Mouse (Mus musculus) ovary, postnatal 14 days (tissue): ENCODE measurements around the gene Tubgcp3.
A peak's percentile ranks its signal among the peaks of the same experiment; 100 is the strongest.
"Not testable (repeated sequence)": the region's sequence is repeated elsewhere in the genome, so short reads cannot be mapped to it uniquely, and the experiment has no call there.

Experiments
- DNase-seq: peaks from one replicate; pipeline ENCODE4 v3.0.0; 2022; ENCODE audit warnings: low spot score

Gene Tubgcp3

DNA sequence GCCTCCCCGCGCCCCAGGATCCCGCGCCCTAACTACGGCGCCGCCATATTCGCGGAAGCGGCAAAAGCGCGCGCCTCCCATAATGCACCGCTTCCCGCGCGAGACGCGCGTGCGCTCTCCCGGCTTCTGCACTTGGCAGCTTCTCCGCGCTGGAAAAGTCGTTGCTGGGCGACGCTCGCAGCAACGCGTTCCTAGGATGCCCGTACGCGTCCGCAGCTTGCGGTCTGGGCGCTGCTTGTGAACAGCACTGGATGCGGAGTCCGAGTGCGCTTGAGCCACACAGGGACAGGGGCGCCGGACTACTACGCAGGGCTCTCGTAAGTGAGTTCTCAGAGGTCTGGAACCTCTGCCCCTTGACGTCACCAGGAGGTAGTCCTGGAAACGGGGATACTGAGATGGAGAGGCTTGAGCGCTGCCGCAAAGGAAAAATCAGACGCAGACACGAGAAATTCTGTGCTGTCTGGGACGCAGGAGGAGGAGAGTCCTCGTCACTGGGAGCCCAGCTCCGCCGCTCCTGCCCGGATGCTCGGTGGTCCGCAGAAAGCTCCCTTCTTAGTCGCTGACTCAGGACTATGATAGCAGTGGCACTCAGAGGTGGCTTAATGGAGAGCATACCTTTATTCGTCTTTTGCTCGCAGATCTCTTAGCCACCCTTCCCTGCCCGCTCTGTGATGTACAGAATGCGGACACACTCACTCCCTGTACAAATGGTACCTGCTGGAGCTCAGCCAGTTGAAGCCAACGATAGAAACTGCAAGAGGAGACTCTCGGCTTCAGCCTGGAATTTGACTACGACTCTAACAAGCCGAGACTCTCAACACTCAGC, at the start of gene Tubgcp3:
TSS of gene Tubgcp3 (minus strand) at position 193 of the 826 bp plus-strand sequence.
- DNase-seq = peak; percentile 79

DNA sequence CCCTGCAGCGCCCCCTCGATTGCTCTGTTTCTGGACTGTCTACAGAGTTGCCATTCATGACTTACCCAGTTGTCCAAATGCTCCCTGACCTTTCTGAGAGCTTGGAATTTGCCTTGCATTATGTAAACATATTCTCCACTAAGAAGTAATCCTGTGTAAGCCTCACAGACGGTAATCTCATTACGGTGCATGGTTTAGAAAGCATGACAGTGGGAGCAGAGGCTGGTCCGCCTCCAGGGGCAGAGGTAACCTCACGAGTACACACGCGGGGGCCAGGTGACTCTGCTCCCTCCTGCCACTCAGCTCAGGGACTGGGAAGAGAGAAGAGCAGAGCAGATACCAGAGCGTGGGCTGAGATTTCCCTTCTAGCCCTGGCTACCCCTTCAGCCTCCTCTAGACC, 47.0 kb upstream of the Tubgcp3 start:
- no peak for DNase-seq

GRCm38 (mm10) chr8:12715861-12716585, 44.0 kb upstream of the Tubgcp3 start:
- DNase-seq = no peak

- no peak for DNase-seq
These were observed 39.6 kb upstream of the Tubgcp3 start for GRCm38 (mm10) chr8:12711623-12712022.

- DNase-seq = no peak
These were observed 31.5 kb upstream of the Tubgcp3 start for GRCm38 (mm10) chr8:12703597-12703996.

DNA sequence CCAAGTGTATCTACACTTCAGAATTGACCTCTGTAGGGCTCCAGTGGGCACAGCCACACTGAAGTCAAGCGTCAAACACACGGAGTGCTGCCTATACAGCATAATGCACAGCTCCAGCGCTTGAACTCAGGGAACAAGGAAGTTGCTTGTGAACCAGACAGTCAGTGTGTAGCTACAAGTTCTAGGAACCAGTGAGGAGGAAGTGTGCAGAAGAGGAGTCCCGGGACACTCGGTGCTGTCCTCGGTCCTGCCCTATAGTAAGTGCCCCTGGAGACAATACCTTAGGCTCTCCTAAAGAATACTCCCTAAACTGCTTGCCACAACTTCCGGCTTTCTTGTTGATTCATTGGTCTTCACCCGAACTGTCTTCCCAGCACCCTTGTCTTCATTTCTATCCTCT, 30.2 kb upstream of the Tubgcp3 start:
- DNase-seq = no peak

DNA sequence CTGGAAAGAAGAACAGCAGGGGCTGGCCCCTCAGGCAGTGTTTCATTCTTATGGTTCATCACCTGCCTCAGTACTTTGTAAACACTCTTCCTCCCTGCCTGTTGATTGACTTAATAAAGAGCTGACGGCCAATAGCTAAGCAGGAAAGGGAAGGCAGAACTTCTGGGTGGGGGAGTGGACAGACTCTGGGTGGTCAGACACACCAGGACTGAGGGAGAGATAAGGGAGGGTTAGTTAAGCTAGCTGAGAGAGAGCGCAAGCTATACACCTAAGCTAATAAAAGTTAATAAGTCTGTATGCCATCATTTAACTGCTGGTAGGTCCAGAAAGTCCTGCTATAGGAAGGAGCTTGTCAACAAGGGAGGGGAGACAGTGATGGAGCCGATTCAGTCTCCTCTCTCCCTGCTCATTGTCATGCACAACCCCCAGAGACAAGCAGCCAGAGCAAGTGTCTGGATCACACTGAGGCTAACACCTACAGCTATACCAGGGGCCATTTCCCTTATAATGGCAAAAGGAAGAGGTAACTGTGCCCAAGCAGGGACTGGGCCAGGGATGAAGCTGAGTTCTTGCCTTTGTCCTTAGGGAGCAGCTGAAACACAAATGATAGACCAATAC, 26.7 kb upstream of the Tubgcp3 start:
- DNase-seq = no peak

DNA sequence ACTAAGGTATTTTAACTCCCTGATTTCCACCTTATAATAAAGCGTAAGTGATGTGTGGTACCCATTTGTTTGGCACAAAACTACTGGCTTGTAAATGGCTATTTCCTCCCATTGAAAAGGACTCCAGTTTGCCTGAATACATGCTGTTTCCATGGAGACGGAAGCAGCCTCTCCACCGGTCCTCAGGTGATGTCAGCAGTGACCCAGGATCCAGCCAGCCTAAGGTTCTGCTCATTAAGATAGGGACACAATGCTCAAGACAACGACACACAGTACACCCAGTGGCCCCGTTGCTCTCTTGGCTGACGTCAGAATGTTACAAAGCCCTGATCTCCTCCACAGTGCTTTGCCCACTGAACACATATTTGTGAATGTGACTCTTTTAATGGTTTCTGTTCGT, 16.8 kb upstream of the Tubgcp3 start:
- DNase-seq = no peak

DNA sequence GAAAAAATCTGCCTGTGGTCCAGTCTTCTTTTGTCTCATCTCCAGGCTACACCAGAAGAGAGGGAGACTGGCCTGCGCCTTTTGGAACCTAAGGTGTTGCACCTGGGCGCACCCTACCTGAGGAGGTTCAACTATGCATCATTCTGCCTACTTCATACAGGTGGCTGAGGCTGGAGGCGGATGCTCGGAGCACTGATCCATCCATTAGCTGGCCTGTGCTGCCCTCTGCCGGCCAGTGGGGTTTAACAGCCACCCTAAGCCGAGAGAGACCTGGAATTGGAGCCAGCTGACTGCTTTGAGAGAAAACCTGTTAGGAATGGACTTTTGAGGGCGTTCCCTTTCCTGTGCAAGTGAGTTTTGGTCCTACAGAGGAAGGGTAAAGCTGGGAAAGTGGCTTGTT, 5.5 kb upstream of the Tubgcp3 start:
- peak; percentile 78 for DNase-seq

DNA sequence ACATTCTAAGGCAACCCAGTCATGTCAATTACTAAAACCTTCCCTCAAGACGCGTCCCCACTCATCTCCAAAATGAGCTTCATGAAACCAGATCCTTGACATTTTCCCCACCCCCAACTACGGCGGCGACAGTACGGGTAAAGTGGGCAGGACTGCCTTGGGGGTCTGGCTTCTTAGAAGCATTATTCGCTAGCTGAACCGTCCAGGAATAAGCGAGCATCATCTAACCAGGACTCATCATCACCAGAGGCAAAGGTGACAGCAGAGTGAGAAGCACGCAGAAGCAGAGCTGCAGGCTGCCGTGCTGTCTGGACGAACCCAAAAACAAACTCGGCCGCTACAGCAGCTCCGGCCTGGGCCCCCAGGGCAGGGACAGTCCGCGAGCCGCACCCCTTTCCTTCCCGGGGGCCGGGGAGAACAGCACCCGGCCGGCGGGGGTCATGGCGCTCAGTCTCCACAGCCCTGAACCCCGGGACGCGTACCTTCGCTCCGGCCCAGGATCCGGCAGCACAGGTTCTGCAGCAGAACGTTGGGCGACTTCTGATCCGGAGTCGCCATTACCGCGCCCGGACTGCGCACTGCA, 484 bp downstream of the Tubgcp3 start:
- peak; percentile 6 for DNase-seq

GRCm38 (mm10) chr8:12670965-12671364, 1.1 kb downstream of the Tubgcp3 start:
- no peak for DNase-seq

DNA sequence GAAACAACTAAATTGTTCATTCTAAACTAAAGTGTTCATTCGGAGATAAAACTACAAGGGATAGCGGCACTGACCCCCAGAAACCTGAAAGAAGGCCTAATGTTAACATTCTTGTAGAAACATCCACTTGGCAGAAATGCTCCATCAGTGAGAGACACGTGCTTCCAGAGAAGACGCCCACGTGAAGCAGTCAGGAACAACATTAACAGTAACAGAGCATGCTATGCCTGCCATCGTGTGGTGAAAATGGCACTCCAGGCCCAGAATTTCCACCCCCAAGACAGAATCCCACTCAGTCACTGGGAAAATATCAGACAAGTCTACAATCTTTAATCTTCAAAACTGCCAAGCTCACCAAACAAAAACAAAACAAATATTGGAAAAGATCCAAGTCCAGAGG, 3.2 kb downstream of the Tubgcp3 start:
- DNase-seq = no peak

- DNase-seq = not testable (repeated sequence)
These were observed 5.5 kb downstream of the Tubgcp3 start for GRCm38 (mm10) chr8:12666530-12666929.

DNA sequence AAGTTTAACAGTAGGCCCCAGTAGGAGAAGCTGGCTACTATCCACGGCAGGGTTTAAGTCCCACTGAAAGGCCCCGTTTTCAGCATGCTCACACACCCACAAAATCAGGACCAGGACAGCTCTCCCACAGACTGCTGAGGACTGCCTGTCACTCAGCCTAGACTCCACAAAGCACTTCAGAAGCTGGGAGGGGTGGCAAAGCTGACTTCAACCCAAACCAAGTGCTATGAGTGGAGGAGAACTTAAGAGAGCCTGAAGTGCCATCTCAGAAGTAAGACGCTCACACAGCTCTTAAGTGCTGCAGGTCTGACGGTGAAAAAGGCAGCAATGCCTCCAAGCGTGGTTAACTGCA, 9.0 kb downstream of the Tubgcp3 start:
- no peak for DNase-seq

DNA sequence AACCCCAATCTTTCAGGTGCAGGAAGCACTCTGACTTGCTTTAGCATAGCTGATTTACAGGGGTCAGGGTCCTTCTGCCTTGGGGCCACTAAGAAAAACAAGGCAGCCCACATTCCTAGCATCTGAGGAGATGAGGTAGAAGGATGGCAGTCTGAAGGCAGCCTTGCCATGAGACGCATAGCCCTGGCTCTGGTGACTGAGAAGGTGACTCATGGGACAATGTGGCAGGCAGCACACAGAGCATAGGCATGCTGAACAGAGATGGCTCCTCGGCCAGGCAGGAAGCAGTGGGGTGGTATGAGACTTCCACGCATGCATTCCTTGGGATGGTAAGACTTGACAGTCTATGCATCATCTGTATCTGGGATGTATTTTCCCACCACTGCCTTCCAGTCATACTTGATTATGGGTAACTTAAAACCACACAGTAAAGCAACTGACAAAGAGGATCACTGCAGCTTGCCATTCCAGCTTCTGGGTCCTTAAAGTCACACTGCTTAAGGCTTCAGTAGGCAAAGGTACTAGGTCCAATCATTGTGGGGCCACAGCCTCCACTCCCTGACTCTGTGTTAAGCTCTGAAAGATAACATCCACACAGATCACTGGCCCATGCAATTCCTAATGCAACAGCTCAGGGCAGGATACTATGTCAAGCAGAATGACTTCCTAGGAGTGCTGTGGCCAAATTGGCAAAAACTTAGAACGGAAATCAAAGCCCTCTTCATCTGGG, 9.5 kb downstream of the Tubgcp3 start:
- no peak for DNase-seq

- DNase-seq = no peak
These were observed 14.6 kb downstream of the Tubgcp3 start for GRCm38 (mm10) chr8:12657411-12657810.

- no peak for DNase-seq
These were observed 20.8 kb downstream of the Tubgcp3 start for GRCm38 (mm10) chr8:12651246-12651645.

DNA sequence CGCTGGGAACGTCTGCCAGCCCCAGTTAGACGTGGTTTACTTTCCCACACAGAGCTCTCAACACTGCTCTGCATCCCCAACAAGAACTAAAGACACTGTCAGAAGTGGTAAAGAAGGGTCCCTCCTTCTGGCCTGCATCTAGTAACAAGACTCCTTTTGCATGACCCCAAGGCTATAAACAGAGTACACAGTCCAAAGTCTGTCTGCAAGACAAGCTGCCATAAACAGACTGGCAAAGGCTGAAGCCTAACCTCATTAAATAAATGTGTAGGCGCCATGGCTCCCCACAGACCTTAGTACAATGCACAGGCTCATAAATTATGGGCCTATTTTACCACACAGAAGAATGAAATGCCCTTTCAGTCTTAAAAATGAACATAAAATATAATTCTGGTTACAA, 21.6 kb downstream of the Tubgcp3 start:
- no peak for DNase-seq

- DNase-seq = no peak
These were observed 23.1 kb downstream of the Tubgcp3 start for GRCm38 (mm10) chr8:12648951-12649350.

GRCm38 (mm10) chr8:12646536-12646935, 25.5 kb downstream of the Tubgcp3 start:
- DNase-seq = no peak

GRCm38 (mm10) chr8:12644894-12645293, 27.2 kb downstream of the Tubgcp3 start:
- no peak for DNase-seq

GRCm38 (mm10) chr8:12644341-12644740, 27.7 kb downstream of the Tubgcp3 start:
- DNase-seq = no peak
